Mouse (Mus musculus): Measurements from ENCODE around the gene Supt7l. TPM values are rescaled to one million over a fixed set of nuclear protein-coding genes. Genes with fewer than 3 reads are reported as not detected.

The Supt7l gene
- total RNA-seq, 2 experiments from 2014 or later, result 16.8 to 17.8 TPM

GRCm38 (mm10) chr5:31494513-31495297 is 32.9 kb downstream of the Supt7l start, which contains the start of gene Gpn1:
Gene Gpn1 (plus strand): TSS chr5:31494741.
- peak; percentile 89 to 93 for DNase-seq (ENCODE audit: low spot score in 2 of 2)

- DNase-seq (ENCODE audit: low spot score in 2 of 2), result no peak
Measured at GRCm38 (mm10) chr5:31492031-31492430, 35.6 kb downstream of the Supt7l start.

GRCm38 (mm10) chr5:31489116-31489769 is 38.4 kb downstream of the Supt7l start:
- DNase-seq (ENCODE audit: low spot score in 2 of 2), result no peak

GRCm38 (mm10) chr5:31487889-31488288 is 39.7 kb downstream of the Supt7l start:
- no peak for DNase-seq (ENCODE audit: low spot score in 2 of 2)

GRCm38 (mm10) chr5:31485440-31485839 is 42.2 kb downstream of the Supt7l start, which contains the start of gene 4930548H24Rik:
Gene 4930548H24Rik (plus strand): TSS chr5:31485740.
- DNase-seq (ENCODE audit: low spot score in 2 of 2), result no peak

GRCm38 (mm10) chr5:31480536-31480935 is 47.1 kb downstream of the Supt7l start:
- DNase-seq (ENCODE audit: low spot score in 2 of 2), result no peak

GRCm38 (mm10) chr5:31470334-31470733 is 57.3 kb downstream of the Supt7l start:
- peak; percentile 36 to 46 for DNase-seq (ENCODE audit: low spot score in 2 of 2)

- DNase-seq (ENCODE audit: low spot score in 2 of 2), result no peak
Measured at GRCm38 (mm10) chr5:31469711-31470110, 57.9 kb downstream of the Supt7l start.

GRCm38 (mm10) chr5:31467798-31468197 is 59.8 kb downstream of the Supt7l start:
- no peak for DNase-seq (ENCODE audit: low spot score in 2 of 2)

Other genes starting within 250 kb of the Supt7l start
- 100 to 1,000 TPM in 1 of 2 experiments, 10 to 100 TPM in 1; 95.7 to 101 TPM for gene Ift172, start 236.7 kb downstream of the Supt7l start, total RNA-seq (2021)
- gene Fndc4, start 231.7 kb downstream of the Supt7l start, total RNA-seq (2021), result 100 to 1,000 TPM; 159 to 160 TPM
- gene Gckr, start 230.4 kb downstream of the Supt7l start, total RNA-seq (2021), result not detected
- 10 to 100 TPM; 48.0 to 49.0 TPM for gene Zfp512, start 75.4 kb downstream of the Supt7l start, total RNA-seq (2021)
- gene 4930548H24Rik, start 42.1 kb downstream of the Supt7l start, total RNA-seq (2021), result under 1 TPM in 1 of 2 experiments, not detected in 1; 0.16 TPM
- gene Gpn1, start 33.1 kb downstream of the Supt7l start, total RNA-seq (2021), result 10 to 100 TPM; 30.1 to 35.5 TPM
- gene Slc4a1ap, start 812 bp downstream of the Supt7l start, total RNA-seq (2021), result 10 to 100 TPM; 49.6 to 49.7 TPM
- 10 to 100 TPM; 84.2 to 88.7 TPM for gene Mrpl33, start 69.1 kb upstream of the Supt7l start, total RNA-seq (2021)
- gene Rbks, start 169.8 kb upstream of the Supt7l start, total RNA-seq (2021), result 1 to 10 TPM; 3.3 to 4.5 TPM
- gene Babam2, start 169.9 kb upstream of the Supt7l start, total RNA-seq (2021), result 10 to 100 TPM; 44.7 to 46.5 TPM